Mouse (Mus musculus) megakaryocyte-erythroid progenitor cell, adult 5-6 weeks (primary cell): ENCODE data around the gene Grm1. TPM values are rescaled to one million over a fixed set of nuclear protein-coding genes. Genes with fewer than 3 reads are reported as not detected.

Experiments
- ATAC-seq: replicated peaks from 2 replicates; pipeline ENCODE4 v1.8.0; 2016; ENCODE audit warnings: mild to moderate bottlenecking, inconsistent platforms; ENCODE audit not compliant: severe bottlenecking, poor library complexity, low FRiP score, low TSS enrichment
- total RNA-seq, 2 experiments: library from RNA; stranded (forward) in 1 of 2; stranded (reverse) in 1 of 2; fragments of 200-1000, 215-1000 nt in 1 of 2; fragments of >200 nt in 1 of 2; fragmentation: Nextera tagmentation in 1 of 2; gene quantifications; 2 replicates each; pipeline ENCODE4 v1.2.3; 2014 to 2017

Grm1 gene
- total RNA-seq, 2 experiments from 2014 or later = not detected

GRCm38 (mm10) chr10:10996766-10997165 lies 85.4 kb downstream of the Grm1 start:
- ATAC-seq = no peak

DNA sequence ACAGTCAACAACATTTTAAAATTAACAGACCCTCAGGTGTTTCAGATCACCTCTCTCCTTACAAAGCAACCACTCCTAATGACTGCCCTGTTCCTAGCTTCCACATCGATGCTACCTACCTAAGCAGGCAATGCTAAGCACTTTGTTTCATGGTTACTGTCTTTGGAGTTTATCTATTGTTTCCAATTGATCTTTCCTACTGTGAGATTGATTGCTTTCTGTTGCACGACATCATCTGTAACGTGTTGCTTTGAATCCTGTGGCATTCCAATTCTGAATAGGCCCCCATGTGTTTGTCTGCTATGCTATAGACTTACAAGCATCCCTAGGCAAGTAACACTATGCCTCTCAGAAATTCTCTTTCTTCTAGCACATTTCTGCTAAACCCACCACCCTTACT lies 90.4 kb downstream of the Grm1 start:
- ATAC-seq = no peak

DNA sequence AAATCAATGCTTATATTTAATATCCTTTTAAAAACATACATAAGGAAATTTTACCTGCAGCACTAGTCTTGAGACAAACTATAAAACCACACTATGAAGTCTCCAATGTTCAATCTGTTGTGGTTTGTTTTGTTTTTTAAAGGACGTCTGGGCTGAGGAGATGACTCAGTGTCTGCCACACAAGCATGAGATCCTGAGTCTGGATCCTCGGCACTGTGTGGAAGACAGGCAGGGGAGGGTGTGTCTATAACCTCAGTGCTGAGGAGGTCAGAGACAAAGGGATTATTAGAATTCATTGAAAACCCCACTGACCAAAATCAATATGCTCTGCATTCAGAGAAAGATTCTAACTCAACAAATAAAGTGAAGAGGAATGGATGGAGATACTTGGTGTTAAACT lies 110.8 kb downstream of the Grm1 start:
- ATAC-seq = no peak

GRCm38 (mm10) chr10:10964490-10965150 lies 117.5 kb downstream of the Grm1 start:
- ATAC-seq = no peak

DNA sequence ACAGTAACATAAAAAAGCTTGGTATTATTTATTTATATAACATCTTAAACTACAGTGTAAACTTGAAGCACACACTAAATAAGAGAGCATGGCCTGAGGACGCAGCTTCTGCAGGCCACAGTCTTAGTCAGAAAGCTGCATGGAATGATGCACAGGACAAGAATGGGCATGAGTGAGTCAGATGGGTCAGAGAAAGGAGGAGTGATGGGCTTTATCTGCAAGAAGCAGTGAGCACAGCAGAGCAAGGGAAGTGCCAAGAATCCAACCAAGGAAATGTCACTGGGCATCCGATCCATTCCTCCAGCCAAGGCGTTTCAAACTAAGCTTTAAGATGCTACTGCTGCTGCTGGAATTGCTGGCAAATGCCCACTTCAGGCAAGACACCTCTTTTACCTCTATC lies 131.6 kb downstream of the Grm1 start:
- ATAC-seq = no peak

- ATAC-seq = no peak
Observed at GRCm38 (mm10) chr10:10949172-10949571, 133.0 kb downstream of the Grm1 start.

DNA sequence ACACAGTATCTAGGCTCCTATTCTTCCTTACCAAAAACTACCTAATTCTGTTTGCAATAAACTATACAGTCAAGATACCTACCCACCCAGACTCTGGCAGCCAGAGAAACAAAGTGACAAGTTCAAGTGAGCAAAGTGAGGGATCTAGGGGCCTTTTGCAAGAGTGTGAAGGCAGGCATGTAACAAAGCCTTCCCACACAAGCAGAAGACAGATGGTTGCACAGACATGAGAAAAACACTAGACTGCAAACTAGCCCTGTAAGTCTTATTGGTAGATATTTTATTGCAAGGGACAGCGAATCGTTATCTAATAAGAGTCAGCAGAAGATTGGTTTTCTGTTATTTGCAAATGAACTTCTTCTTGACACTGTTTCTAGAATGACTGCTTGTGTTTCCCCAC lies 134.6 kb downstream of the Grm1 start:
- ATAC-seq = no peak

- ATAC-seq = no peak
Observed at GRCm38 (mm10) chr10:10944003-10944402, 138.2 kb downstream of the Grm1 start.

GRCm38 (mm10) chr10:10942248-10942647 lies 139.9 kb downstream of the Grm1 start:
- ATAC-seq = no peak

DNA sequence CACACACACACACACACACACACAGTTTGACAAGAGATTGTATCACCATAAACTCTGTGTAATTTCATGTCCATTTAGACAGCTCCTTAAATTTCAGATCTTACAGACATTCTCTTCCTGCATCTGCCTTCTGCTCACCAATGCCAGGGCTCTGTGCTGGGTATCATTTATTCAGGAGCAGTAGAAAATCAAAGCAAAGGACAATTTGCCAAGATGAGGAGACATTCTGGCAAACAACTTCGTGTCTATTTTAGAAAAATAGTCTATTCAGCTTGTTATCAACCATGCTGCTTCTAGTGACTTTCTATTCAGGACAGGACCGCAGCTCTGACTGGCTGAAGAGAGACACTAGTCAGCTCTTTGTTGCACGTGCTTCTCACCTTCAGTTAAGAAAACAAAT lies 146.3 kb downstream of the Grm1 start:
- no peak for ATAC-seq

DNA sequence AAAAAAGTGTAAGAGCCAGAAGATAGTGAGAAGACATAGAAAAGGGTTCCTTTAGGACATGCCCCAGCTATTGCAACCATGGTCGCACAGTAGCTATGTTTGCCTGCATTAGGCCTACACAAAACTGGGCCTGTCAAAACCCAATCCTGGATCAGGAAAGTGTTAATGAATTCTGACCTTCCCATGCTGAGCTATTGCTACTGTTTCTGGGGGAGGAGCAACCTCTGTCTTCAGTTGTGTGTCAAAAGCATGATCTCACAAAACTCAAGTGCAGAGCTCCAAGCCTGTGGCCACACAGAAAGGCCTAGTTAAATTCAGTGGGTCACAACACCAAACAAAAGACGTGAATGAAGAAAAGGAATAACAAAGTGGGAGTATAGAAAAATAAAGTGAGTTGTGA lies 152.5 kb downstream of the Grm1 start:
- no peak for ATAC-seq

- ATAC-seq = no peak
Observed at GRCm38 (mm10) chr10:10928798-10929366, 153.3 kb downstream of the Grm1 start.

DNA sequence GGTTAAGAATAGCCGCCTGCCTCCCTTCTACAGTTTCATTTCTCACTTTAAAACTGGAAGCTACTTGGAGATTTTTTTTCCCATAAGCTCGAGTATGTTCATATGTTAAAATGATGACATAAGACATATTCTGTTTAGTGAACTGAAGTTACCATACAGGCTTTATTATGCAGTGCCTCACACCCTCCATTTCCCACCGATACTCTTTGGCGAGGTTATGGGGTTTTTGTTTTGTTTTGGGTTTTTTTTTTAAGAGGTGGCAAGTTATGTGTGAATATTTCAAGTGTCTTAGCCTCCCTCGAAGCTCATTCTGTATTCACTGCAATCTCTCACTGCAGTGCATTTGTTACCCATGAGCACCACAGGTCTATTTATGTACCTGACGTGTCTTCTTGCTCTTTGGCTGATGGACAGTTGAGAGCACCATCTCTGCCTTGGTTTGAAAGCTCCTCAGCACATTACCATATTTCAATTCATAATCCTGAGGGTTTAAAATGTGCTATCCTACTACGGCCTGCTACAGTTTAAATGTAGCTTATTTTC lies 164.2 kb downstream of the Grm1 start:
- no peak for ATAC-seq

- no peak for ATAC-seq
Observed at GRCm38 (mm10) chr10:10913621-10914020, 168.5 kb downstream of the Grm1 start.

DNA sequence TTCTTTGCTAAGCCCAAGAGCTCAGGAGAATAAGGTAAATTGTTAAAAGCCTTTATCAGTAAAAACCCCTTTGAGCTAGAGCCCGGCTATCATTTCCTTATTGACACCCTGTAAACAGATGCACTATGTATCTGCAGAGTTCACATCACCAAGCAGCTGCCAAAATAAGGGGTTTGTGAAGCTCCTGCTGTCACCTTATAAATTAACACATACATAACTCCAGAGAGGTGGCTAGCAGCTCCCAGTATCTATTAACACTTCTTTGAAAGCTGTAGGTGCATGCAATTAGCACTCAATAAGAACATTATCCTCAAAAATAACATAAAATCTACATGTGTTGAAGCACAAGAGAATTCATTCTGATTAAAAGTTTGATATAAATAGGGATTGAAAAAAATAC lies 191.9 kb downstream of the Grm1 start:
- no peak for ATAC-seq

- no peak for ATAC-seq
Observed at GRCm38 (mm10) chr10:10888521-10888920, 193.6 kb downstream of the Grm1 start.

DNA sequence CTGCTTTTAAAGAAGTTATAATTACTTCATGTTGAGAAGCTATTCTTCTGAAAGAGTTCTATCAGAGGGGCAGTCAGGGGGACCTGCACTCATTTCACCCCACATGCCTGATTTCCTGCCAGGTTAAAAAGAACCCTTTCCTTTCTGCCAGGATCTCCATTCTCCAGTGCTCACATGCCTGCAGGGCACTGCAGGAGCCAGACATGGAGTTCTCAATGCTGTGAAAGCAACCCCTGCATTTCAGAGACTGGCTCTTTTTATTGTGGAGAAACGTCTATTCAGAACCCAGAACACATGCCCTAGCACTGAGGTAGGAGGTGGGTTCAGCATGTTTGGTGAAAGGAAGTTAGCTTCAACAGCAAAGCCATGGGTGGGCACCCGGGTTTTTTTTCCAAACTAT lies 197.2 kb downstream of the Grm1 start:
- no peak for ATAC-seq

- no peak for ATAC-seq
Observed at GRCm38 (mm10) chr10:10872142-10872541, 210.0 kb downstream of the Grm1 start.

DNA sequence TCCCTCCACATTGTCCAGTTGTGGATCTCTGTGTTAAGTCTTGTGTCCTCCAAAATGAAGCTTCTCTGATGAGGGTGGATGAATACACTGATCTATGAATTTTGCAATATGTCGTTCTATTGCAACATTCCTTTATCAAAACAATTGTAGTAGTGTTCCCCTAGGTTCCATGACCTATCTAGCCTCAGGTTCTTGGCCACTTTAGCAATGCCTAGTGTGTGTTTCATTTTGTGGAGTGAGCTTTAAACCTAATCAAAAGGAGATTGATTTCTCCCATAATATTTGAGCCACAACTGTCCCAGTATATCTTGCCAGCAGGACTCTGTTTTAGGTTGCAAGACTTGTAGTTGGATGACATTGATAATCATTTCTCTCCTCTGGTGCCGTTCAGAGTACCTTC lies 211.9 kb downstream of the Grm1 start:
- no peak for ATAC-seq

DNA sequence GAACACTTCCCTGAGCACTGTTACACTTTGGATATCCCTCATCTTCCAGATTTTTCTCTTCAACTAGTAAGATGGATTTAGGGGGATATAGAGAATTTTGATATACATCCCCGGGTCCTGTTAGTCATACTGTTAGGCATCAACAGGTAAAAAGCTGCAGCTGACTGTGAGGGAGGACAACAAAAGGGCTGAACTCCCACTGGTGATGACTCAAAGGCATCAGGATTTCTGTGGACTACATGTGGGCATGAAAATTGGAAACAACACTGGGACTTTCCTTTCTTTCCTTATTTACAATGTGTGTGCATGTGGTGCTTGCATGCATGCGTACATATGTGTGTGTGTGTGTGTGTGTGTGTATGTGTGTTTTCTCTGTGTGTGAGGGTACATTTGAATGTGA lies 215.9 kb downstream of the Grm1 start:
- ATAC-seq = no peak

GRCm38 (mm10) chr10:10864759-10865158 lies 217.4 kb downstream of the Grm1 start:
- no peak for ATAC-seq
